Mouse (Mus musculus) ES-Bruce4 (cell line): ENCODE data around the gene Gm11084.

Source experiments
- CTCF ChIP-seq: IDR thresholded peaks from one replicate; pipeline ENCODE4 v1.8.1; 2011; ENCODE audit warnings: low read depth, low read length
- POLR2A ChIP-seq: IDR thresholded peaks from one replicate; pipeline ENCODE4 v1.8.1; 2011; ENCODE audit warnings: low read length; ENCODE audit not compliant: insufficient read depth

GRCm38 (mm10) chr2:73029846-73030245 lies 43.3 kb upstream of the Gm11084 start:
- TF ChIP-seq CTCF (no peak), POLR2A (no peak)
